Mouse (Mus musculus): Measurements from ENCODE around the gene Irf6. TPM values are rescaled to one million over a fixed set of nuclear protein-coding genes. Genes with fewer than 3 reads are reported as not detected.

Gene Irf6
- polyA plus RNA-seq (2012; ENCODE audit: insufficient read depth, insufficient read length, missing spikeins): not detected in 2 replicates

- no peak within 1 kb of the TSS for H3K27ac ChIP-seq (ENCODE audit: insufficient read depth, low read depth, low read length)
- no peak for TF ChIP-seq POLR2A (IDR thresholded peaks at IDR 0.05; ENCODE audit: borderline replicate concordance, low read depth, low read length)
- no peak for TF ChIP-seq CTCF (IDR thresholded peaks at IDR 0.05; ENCODE audit: low read depth, low read length)
- H3K4me3 ChIP-seq (ENCODE audit: insufficient read depth, low read length): no peak within 1 kb of the TSS
- H3K4me1 ChIP-seq (ENCODE audit: control insufficient read depth, insufficient read depth, low read length): peaks cover 10% of the 10 kb centered on the region
Observed at GRCm38 (mm10) chr1:193152872-193153271, at the start of gene Irf6. Gene Irf6 (plus strand): TSS chr1:193153111.

DNA sequence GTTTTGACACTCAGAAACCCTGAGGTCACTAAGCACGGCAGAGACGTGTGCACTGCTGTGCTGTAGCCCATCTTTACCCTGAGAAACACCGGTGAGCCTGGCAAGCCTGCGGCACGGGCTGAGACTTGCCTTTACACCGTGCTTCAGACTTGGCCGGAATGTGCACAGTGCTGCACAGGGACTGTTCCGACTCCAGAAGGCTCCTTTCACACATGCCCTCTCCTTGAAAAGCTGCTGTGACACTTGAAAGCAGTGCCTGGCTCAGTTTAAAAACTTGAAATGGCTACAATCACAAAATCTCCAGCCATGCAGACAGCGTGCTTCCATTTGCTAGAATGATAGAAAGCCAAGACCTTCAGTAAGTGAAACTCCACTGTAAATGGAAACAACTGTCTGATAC is 40.8 kb upstream of the Irf6 start:
- Histone ChIP-seq H3K4me1 (ENCODE audit: control insufficient read depth, insufficient read depth, low read length) (no peaks in the 10 kb centered on the region), H3K27ac (ENCODE audit: insufficient read depth, low read depth, low read length) (no peak overlapping the region), H3K4me3 (ENCODE audit: insufficient read depth, low read length) (no peak overlapping the region)
- TF ChIP-seq CTCF (IDR thresholded peaks at IDR 0.05; ENCODE audit: low read depth, low read length) (no peak), POLR2A (IDR thresholded peaks at IDR 0.05; ENCODE audit: borderline replicate concordance, low read depth, low read length) (no peak)

DNA sequence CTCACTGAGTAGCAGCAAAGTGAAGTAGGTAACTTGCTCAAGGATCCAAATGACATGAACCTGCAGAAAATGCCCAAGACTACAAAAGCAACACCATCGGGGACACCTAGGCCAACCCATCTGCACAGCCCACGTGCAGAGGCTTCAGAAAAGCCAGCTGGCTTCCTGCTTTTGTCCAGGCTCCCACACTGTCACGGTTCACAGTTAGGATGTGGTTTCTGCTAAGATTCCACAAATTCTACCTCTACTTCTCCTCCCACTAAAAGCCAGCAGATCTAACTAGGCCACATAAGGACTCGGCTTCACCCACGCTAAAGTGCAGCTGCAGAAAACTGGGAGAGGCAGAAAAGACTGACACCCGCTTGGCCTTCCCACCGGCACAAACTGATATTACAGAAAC is 30.1 kb upstream of the Irf6 start:
- Histone ChIP-seq H3K4me3 (ENCODE audit: insufficient read depth, low read length) (no peak overlapping the region), H3K4me1 (ENCODE audit: control insufficient read depth, insufficient read depth, low read length) (peaks cover 4% of the 10 kb centered on the region), H3K27ac (ENCODE audit: insufficient read depth, low read depth, low read length) (no peak overlapping the region)
- TF ChIP-seq CTCF (IDR thresholded peaks at IDR 0.05; ENCODE audit: low read depth, low read length) (no peak), POLR2A (IDR thresholded peaks at IDR 0.05; ENCODE audit: borderline replicate concordance, low read depth, low read length) (no peak)

- Histone ChIP-seq H3K4me3 (ENCODE audit: insufficient read depth, low read length) (no peak overlapping the region), H3K27ac (ENCODE audit: insufficient read depth, low read depth, low read length) (no peak overlapping the region), H3K4me1 (ENCODE audit: control insufficient read depth, insufficient read depth, low read length) (peaks cover 7% of the 10 kb centered on the region)
- TF ChIP-seq CTCF (IDR thresholded peaks at IDR 0.05; ENCODE audit: low read depth, low read length): no peak
- TF ChIP-seq POLR2A (IDR thresholded peaks at IDR 0.05; ENCODE audit: borderline replicate concordance, low read depth, low read length): no peak
Observed at GRCm38 (mm10) chr1:193123290-193123689, 29.6 kb upstream of the Irf6 start.

- Histone ChIP-seq H3K27ac (ENCODE audit: insufficient read depth, low read depth, low read length) (no peak overlapping the region), H3K4me1 (ENCODE audit: control insufficient read depth, insufficient read depth, low read length) (peaks cover 12% of the 10 kb centered on the region), H3K4me3 (ENCODE audit: insufficient read depth, low read length) (no peak overlapping the region)
- TF ChIP-seq POLR2A (IDR thresholded peaks at IDR 0.05; ENCODE audit: borderline replicate concordance, low read depth, low read length) (no peak), CTCF (IDR thresholded peaks at IDR 0.05; ENCODE audit: low read depth, low read length) (no peak)
Observed at GRCm38 (mm10) chr1:193125835-193126234, 27.1 kb upstream of the Irf6 start.

DNA sequence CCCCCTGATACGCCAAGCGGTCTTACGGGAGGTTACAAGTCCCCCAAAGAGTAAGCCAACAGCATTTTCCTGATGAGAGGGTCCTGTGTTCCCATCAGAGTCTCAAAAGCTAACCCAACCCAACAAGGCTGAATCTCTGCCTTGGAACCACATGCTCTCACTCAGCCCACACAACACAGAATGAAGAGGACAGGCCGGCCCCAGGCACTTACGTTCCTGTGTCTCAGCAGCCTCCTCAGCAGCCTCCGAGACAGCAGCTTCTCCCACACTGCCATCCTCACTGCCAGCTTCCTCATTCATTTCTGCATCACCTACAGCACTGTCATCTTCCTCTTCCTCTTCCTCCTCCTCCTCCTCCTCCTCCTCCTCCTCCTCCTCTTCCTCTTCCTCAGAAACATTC is 24.9 kb upstream of the Irf6 start:
- Histone ChIP-seq H3K4me3 (ENCODE audit: insufficient read depth, low read length) (peak overlapping the region; percentile 18; the same call in 1 of the 2 replicates), H3K4me1 (ENCODE audit: control insufficient read depth, insufficient read depth, low read length) (peaks cover 12% of the 10 kb centered on the region), H3K27ac (ENCODE audit: insufficient read depth, low read depth, low read length) (peak overlapping the region; percentile 11; the same call in 1 of the 2 replicates)
- TF ChIP-seq POLR2A (IDR thresholded peaks at IDR 0.05; ENCODE audit: borderline replicate concordance, low read depth, low read length): no peak
- no peak for TF ChIP-seq CTCF (IDR thresholded peaks at IDR 0.05; ENCODE audit: low read depth, low read length)

DNA sequence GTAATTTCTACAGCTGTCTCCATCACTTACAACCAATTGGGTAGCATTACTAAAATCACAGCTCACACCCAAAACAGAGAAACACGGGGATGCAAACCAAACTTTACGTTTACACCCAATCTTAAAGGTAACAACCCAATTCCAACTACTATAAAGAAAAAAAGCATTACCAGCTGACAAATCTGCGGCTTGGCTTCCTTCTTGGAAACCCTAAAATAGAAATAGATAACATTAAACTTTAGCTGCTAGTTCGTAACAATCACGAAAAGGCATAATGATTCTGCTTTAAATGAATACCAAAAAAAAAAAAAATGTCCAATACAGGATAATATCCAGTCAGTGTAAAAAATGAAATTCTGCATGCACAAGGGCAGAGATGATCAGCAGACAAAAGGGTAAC is 23.6 kb upstream of the Irf6 start:
- peak overlapping the region; percentile 59 for H3K27ac ChIP-seq (ENCODE audit: insufficient read depth, low read depth, low read length)

GRCm38 (mm10) chr1:193129786-193130455 is 23.0 kb upstream of the Irf6 start, which contains the start of gene Diexf:
Gene Diexf (minus strand): TSS chr1:193130272.
- Histone ChIP-seq H3K27ac (ENCODE audit: insufficient read depth, low read depth, low read length) (peak within 1 kb of the TSS; percentile 59), H3K4me1 (ENCODE audit: control insufficient read depth, insufficient read depth, low read length) (peaks cover 12% of the 10 kb centered on the region)

More for the DNA sequence above, 23.6 kb upstream of the Irf6 start:
- no peak for TF ChIP-seq CTCF (IDR thresholded peaks at IDR 0.05; ENCODE audit: low read depth, low read length)
- TF ChIP-seq POLR2A (IDR thresholded peaks at IDR 0.05; ENCODE audit: borderline replicate concordance, low read depth, low read length): no peak
- Histone ChIP-seq H3K4me3 (ENCODE audit: insufficient read depth, low read length) (peak overlapping the region; percentile 94), H3K4me1 (ENCODE audit: control insufficient read depth, insufficient read depth, low read length) (peaks cover 12% of the 10 kb centered on the region)

DNA sequence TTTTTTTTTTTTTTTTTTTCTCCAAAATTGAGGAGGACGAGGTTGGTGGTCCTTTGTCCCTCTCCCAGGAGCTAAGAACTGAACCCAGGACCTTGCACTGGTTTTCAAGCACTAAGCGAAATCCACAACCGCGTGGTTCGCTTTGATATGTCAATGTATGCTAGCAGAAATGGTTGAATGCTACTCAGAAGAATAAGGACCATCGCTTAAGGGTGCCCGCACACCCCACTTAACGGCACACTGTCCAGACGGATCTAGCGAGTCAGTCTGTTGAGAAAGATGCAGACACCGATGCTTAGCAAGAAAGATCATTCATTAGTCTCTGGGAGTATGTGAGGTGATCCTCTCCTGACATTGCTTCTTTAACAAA is 22.5 kb upstream of the Irf6 start:
- peaks cover 12% of the 10 kb centered on the region for H3K4me1 ChIP-seq (ENCODE audit: control insufficient read depth, insufficient read depth, low read length)
- H3K27ac ChIP-seq (ENCODE audit: insufficient read depth, low read depth, low read length): no peak overlapping the region
- H3K4me3 ChIP-seq (ENCODE audit: insufficient read depth, low read length): peak overlapping the region; percentile 37
- TF ChIP-seq CTCF (IDR thresholded peaks at IDR 0.05; ENCODE audit: low read depth, low read length) (no peak), POLR2A (IDR thresholded peaks at IDR 0.05; ENCODE audit: borderline replicate concordance, low read depth, low read length) (no peak)

More at GRCm38 (mm10) chr1:193129786-193130455, 23.0 kb upstream of the Irf6 start, which contains the start of gene Diexf:
- peak within 1 kb of the TSS; percentile 94 for H3K4me3 ChIP-seq (ENCODE audit: insufficient read depth, low read length)
- TF ChIP-seq POLR2A (IDR thresholded peaks at IDR 0.05; ENCODE audit: borderline replicate concordance, low read depth, low read length) (no peak), CTCF (IDR thresholded peaks at IDR 0.05; ENCODE audit: low read depth, low read length) (peak; percentile 56)

DNA sequence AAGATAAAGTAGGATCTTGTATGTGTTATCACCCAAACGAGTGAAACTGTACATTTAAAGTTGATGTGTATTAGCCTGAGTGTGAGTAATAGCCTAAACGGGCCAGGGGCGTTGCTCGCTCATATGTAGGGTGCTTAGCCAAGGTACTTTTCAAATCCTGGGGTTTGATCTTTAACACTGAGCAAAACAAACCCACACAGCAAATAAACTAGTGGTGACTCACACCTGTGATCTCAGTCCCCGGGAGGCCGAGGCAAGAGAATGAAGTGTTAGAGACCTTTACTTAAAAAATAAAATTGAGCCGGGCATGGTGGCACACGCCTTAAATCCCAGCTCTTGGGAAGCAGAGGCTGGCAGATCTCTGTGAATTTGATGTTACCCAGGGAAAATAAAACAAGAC is 22.1 kb upstream of the Irf6 start:
- Histone ChIP-seq H3K27ac (ENCODE audit: insufficient read depth, low read depth, low read length) (no peak overlapping the region), H3K4me1 (ENCODE audit: control insufficient read depth, insufficient read depth, low read length) (peaks cover 12% of the 10 kb centered on the region), H3K4me3 (ENCODE audit: insufficient read depth, low read length) (no peak overlapping the region)
- TF ChIP-seq CTCF (IDR thresholded peaks at IDR 0.05; ENCODE audit: low read depth, low read length) (no peak), POLR2A (IDR thresholded peaks at IDR 0.05; ENCODE audit: borderline replicate concordance, low read depth, low read length) (no peak)

Measured in bone marrow macrophage, adult 2 months (primary cell).